Mouse (Mus musculus): ENCODE measurements at regions not wholly inside any gene's neighbourhood (a gene's known extent, or its start where the extent isn't known, plus 50 kb on each side); places are given as distances from the start of the nearest gene placed in this dataset.

DNA sequence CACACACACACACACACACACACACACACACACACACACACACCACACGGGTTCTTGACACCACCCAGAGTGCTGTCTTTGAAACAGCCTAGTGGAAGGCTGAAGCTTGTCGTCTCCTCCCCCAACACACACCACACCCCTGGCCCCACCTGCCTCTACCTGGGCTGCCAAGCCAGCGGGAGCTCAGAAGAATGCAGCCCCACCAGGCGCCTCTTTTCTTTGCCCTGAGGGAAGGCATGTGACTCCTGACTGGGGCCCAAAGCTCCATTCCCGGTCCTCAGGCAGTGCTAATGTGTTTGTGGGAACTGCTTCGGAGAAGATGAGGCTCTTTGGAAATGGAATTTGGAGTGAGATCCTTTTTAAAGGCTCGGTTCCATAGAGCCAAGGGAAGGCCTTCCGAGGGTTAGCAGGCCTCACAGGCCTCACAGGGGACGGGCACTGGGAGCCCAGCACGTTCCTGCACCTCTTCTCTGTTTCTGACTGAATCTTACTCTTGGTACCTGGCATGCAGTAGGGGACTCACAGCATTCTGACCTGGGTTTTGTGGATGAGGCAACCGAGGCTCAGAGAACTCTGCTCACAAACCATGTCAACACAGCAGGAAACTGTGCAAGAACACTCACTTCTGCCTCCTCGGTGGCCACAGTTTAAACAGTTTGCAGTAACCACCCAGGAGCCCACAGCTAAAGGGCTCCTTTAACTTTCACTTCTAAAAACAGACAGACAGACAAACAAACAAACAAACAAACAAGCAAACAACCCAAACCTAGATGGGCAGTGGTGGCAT is 106.4 kb downstream of the Cd24a start:
- DNase-seq (ENCODE audit: low spot score) = no peak
- ATAC-seq (ENCODE audit: insufficient read depth, low FRiP score, low TSS enrichment) = no peak
- Histone ChIP-seq H3K27ac (ENCODE audit: low read depth, low read length) (no peak overlapping the region), H3K4me2 (ENCODE audit: low read depth) (no peak overlapping the region), H3K36me3 (ENCODE audit: control insufficient read depth, insufficient read depth, low read length) (no peaks in the 10 kb centered on the region), H3K27me3 (ENCODE audit: control insufficient read depth, insufficient read depth, low read length) (no peaks in the 10 kb centered on the region), H3K9me3 (ENCODE audit: control insufficient read depth, low read length) (no peaks in the 10 kb centered on the region), H3K9ac (ENCODE audit: low read length) (no peak overlapping the region), H3K4me1 (ENCODE audit: control insufficient read depth, insufficient read depth, low read length) (no peaks in the 10 kb centered on the region), H3K4me3 (ENCODE audit: low read depth, low read length) (no peak overlapping the region)
- 49% methylated on average over 12 of the region's 12 CpGs for WGBS

DNA sequence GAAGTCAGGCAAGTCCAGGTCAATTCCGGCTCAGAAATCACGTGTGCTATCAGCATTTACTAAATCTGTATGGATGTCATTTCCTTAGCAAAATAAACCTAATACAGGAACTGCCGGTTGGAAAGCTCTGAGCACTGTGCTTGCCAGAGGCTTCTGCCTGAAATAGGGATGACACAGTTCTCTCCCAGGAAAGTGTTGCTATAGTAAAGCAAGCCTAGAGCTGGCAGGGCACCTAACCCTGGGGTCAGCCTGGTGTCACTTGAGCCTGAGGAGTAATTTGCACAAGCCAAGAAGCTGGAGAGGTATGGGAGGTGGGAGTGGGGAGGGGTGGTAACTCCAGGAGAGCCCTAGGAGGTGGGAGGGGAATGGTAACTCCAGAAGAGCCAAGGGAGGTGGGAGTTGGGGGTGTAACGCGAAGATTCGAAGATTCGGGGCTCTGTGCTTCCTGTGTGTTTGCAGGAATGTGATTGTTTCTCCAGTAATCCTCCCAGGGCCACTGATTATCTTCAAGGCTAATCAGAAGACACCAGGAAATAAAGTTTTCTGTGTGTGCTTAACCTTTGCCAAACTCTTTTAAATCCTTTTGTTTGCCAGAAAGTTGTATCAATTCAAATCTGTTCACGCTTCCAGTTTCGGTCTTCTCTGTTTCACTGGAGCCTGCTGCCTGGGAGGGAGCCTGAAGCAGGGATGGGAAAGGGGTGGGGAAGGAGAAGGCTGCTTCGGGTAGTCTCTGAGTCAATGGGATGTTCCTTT is 111.3 kb downstream of the Cd24a start:
- H3K27ac ChIP-seq (ENCODE audit: low read depth, low read length) = no peak overlapping the region
- H3K27me3 ChIP-seq (ENCODE audit: control insufficient read depth, insufficient read depth, low read length) = no peaks in the 10 kb centered on the region
- DNase-seq (ENCODE audit: low spot score) = no peak
- H3K9me3 ChIP-seq (ENCODE audit: control insufficient read depth, low read length) = no peaks in the 10 kb centered on the region
- H3K4me2 ChIP-seq (ENCODE audit: low read depth) = no peak overlapping the region
- no peaks in the 10 kb centered on the region for H3K36me3 ChIP-seq (ENCODE audit: control insufficient read depth, insufficient read depth, low read length)
- no peak overlapping the region for H3K9ac ChIP-seq (ENCODE audit: low read length)
- no peak overlapping the region for H3K4me3 ChIP-seq (ENCODE audit: low read depth, low read length)
- 29% methylated on average over 10 of the region's 10 CpGs for WGBS
- no peak for ATAC-seq (ENCODE audit: insufficient read depth, low FRiP score, low TSS enrichment)
- no peaks in the 10 kb centered on the region for H3K4me1 ChIP-seq (ENCODE audit: control insufficient read depth, insufficient read depth, low read length)

- DNase-seq (ENCODE audit: low spot score) (no peak), ATAC-seq (ENCODE audit: insufficient read depth, low FRiP score, low TSS enrichment) (no peak)
- no peaks in the 10 kb centered on the region for H3K9me3 ChIP-seq (ENCODE audit: control insufficient read depth, low read length)
- no peak overlapping the region for H3K27ac ChIP-seq (ENCODE audit: low read depth, low read length)
- H3K4me3 ChIP-seq (ENCODE audit: low read depth, low read length) = no peak overlapping the region
- no peaks in the 10 kb centered on the region for H3K36me3 ChIP-seq (ENCODE audit: control insufficient read depth, insufficient read depth, low read length)
- 58% methylated on average over 8 of the region's 8 CpGs for WGBS
- no peak overlapping the region for H3K9ac ChIP-seq (ENCODE audit: low read length)
- no peak overlapping the region for H3K4me2 ChIP-seq (ENCODE audit: low read depth)
- H3K27me3 ChIP-seq (ENCODE audit: control insufficient read depth, insufficient read depth, low read length) = no peaks in the 10 kb centered on the region
- no peaks in the 10 kb centered on the region for H3K4me1 ChIP-seq (ENCODE audit: control insufficient read depth, insufficient read depth, low read length)
Measured at GRCm38 (mm10) chr10:43689914-43690316, 111.8 kb downstream of the Cd24a start.

DNA sequence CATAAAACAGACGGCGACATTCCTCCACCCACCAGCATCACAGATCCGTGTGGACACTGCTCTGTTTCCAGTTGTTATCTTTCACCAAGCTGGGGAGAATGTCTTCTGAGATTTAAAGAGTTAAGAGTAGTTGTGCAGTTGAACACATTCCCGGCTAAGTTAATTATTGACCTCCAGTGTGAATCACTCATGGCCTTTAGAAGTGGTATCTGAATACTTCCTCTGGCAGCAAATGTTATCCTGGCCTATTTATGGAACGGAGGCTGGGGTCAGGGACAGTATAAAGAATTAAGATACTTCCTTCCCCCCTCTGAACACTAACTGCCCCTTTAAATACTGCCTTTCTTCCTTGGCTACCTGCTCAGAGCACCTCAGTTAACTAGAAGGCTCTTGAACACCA is 115.9 kb downstream of the Cd24a start:
- no peaks in the 10 kb centered on the region for H3K4me1 ChIP-seq (ENCODE audit: control insufficient read depth, insufficient read depth, low read length)
- H3K4me2 ChIP-seq (ENCODE audit: low read depth) = no peak overlapping the region
- H3K9ac ChIP-seq (ENCODE audit: low read length) = no peak overlapping the region
- H3K27ac ChIP-seq (ENCODE audit: low read depth, low read length) = no peak overlapping the region
- 74% methylated on average over 5 of the region's 5 CpGs for WGBS
- H3K36me3 ChIP-seq (ENCODE audit: control insufficient read depth, insufficient read depth, low read length) = no peaks in the 10 kb centered on the region
- no peak for ATAC-seq (ENCODE audit: insufficient read depth, low FRiP score, low TSS enrichment)
- DNase-seq (ENCODE audit: low spot score) = no peak
- H3K9me3 ChIP-seq (ENCODE audit: control insufficient read depth, low read length) = no peaks in the 10 kb centered on the region
- no peaks in the 10 kb centered on the region for H3K27me3 ChIP-seq (ENCODE audit: control insufficient read depth, insufficient read depth, low read length)
- no peak overlapping the region for H3K4me3 ChIP-seq (ENCODE audit: low read depth, low read length)

DNA sequence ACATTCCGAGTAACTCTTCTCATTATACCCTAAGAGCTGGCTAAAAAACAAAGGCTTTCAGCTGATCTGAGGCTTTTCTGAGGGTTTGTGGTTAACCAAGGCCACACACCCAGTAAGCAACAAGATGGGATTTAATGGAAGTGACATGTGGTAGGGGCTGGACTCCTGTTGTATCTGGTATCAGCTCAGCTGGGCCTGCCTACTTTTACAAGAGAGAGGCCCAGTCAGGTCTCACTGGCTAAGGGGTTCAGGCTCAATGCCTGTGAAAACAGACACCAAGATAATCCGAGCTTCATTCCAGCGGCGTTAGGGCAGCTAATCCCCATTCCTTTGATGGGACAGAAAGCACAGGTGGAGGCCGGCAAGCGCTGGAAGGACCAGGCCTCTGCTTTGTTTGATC is 116.4 kb downstream of the Cd24a start:
- Histone ChIP-seq H3K9ac (ENCODE audit: low read length) (no peak overlapping the region), H3K36me3 (ENCODE audit: control insufficient read depth, insufficient read depth, low read length) (no peaks in the 10 kb centered on the region), H3K27ac (ENCODE audit: low read depth, low read length) (no peak overlapping the region), H3K4me2 (ENCODE audit: low read depth) (no peak overlapping the region), H3K4me1 (ENCODE audit: control insufficient read depth, insufficient read depth, low read length) (no peaks in the 10 kb centered on the region), H3K9me3 (ENCODE audit: control insufficient read depth, low read length) (no peaks in the 10 kb centered on the region), H3K4me3 (ENCODE audit: low read depth, low read length) (no peak overlapping the region), H3K27me3 (ENCODE audit: control insufficient read depth, insufficient read depth, low read length) (no peaks in the 10 kb centered on the region)
- DNase-seq (ENCODE audit: low spot score) (no peak), ATAC-seq (ENCODE audit: insufficient read depth, low FRiP score, low TSS enrichment) (no peak)
- WGBS = 48% methylated on average over 6 of the region's 6 CpGs

DNA sequence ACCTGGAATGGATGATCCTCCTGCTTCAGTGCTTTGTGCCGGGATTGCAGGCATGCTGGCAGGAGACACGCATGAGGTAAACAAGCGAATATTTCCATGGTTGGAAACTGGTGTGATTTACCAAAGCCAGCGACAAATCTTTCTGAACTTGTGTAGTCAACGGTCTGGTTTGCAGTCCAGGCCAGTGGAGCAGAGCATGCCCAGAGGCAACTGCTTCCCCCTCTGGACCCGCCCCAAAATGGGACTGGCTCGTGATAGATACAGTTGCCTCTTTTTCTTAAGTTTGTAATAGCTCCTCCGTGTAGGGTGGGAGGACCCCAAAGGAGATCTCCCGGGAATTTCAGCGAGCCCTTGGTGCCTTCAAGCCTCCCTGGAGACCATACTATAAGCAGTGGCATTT is 117.4 kb downstream of the Cd24a start:
- Histone ChIP-seq H3K27ac (ENCODE audit: low read depth, low read length) (no peak overlapping the region), H3K9ac (ENCODE audit: low read length) (no peak overlapping the region), H3K27me3 (ENCODE audit: control insufficient read depth, insufficient read depth, low read length) (no peaks in the 10 kb centered on the region), H3K4me1 (ENCODE audit: control insufficient read depth, insufficient read depth, low read length) (no peaks in the 10 kb centered on the region), H3K4me3 (ENCODE audit: low read depth, low read length) (no peak overlapping the region), H3K9me3 (ENCODE audit: control insufficient read depth, low read length) (no peaks in the 10 kb centered on the region), H3K4me2 (ENCODE audit: low read depth) (no peak overlapping the region), H3K36me3 (ENCODE audit: control insufficient read depth, insufficient read depth, low read length) (no peaks in the 10 kb centered on the region)
- 81% methylated on average over 10 of the region's 10 CpGs for WGBS
- ATAC-seq (ENCODE audit: insufficient read depth, low FRiP score, low TSS enrichment) (no peak), DNase-seq (ENCODE audit: low spot score) (no peak)

DNA sequence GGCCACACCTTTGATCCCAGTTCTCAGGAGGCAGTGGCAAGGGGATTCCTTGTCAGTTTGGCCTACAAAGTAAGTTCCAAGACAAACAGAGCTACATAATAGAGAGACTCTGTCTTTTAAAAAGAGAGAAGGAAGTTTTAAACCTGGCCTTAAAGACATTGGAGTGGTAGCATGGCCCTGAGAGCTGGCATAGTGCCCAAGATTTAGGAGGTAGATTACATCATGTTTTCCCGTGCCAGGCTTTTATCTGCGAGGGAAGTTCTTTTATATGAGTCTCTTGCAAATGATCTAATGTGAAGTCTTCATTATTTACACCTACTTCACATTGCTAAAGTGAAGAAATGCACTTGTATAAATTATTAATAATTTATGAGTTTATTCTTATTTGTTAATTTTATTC is 119.8 kb downstream of the Cd24a start:
- Histone ChIP-seq H3K36me3 (ENCODE audit: control insufficient read depth, insufficient read depth, low read length) (no peaks in the 10 kb centered on the region), H3K9me3 (ENCODE audit: control insufficient read depth, low read length) (no peaks in the 10 kb centered on the region), H3K9ac (ENCODE audit: low read length) (no peak overlapping the region), H3K27me3 (ENCODE audit: control insufficient read depth, insufficient read depth, low read length) (no peaks in the 10 kb centered on the region), H3K4me2 (ENCODE audit: low read depth) (no peak overlapping the region), H3K4me1 (ENCODE audit: control insufficient read depth, insufficient read depth, low read length) (no peaks in the 10 kb centered on the region), H3K4me3 (ENCODE audit: low read depth, low read length) (no peak overlapping the region), H3K27ac (ENCODE audit: low read depth, low read length) (no peak overlapping the region)
- ATAC-seq (ENCODE audit: insufficient read depth, low FRiP score, low TSS enrichment) (no peak), DNase-seq (ENCODE audit: low spot score) (no peak)
- WGBS = 88% methylated on average over 2 of the region's 2 CpGs

DNA sequence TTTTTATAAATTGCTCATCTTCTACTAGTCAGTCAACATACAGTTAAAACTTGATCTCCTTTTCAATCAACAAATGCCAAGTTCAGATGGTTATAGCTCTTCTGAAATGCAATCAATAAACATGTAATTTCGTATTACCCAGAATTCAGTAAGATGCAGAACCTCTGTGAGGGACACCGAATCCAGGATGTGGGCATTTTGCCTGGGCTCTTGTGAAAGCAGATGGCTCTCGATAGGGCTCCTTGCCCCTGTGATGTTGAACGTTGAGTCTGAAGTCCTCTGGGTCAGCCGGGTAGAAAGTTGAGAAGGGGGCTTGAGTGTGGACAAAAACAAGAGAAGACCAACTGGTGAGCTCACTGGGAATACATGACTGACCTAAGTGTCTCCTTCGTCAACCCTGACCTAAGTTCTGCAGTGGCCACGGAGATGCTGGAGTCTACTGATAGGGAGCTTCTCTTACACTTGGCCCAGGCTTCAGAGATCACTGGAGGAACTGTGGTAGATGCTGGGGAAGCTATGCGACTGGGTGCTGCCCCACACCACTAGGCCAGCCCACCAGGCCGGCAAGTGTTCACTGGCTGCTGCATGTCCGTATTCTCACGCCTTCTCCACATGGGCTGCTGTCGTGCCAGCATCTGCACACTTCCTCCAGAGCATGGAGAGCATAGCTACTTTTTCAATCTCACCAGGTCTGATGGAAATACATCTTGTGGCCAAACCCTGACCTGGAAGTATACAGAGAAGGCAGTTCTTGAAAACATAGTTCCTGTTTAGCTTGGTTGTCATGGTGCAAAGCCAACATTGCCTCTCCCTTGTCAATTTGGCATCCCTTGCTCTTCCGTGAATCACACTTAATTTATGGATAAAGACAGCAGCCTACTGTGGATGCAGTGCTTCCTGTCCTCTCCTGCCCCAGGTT is 122.5 kb downstream of the Cd24a start:
- no peak overlapping the region for H3K9ac ChIP-seq (ENCODE audit: low read length)
- H3K9me3 ChIP-seq (ENCODE audit: control insufficient read depth, low read length) = no peaks in the 10 kb centered on the region
- no peaks in the 10 kb centered on the region for H3K27me3 ChIP-seq (ENCODE audit: control insufficient read depth, insufficient read depth, low read length)
- no peak overlapping the region for H3K4me3 ChIP-seq (ENCODE audit: low read depth, low read length)
- 87% methylated on average over 13 of the region's 13 CpGs for WGBS
- DNase-seq (ENCODE audit: low spot score) (no peak), ATAC-seq (ENCODE audit: insufficient read depth, low FRiP score, low TSS enrichment) (no peak)
- no peak overlapping the region for H3K4me2 ChIP-seq (ENCODE audit: low read depth)
- no peaks in the 10 kb centered on the region for H3K36me3 ChIP-seq (ENCODE audit: control insufficient read depth, insufficient read depth, low read length)
- H3K4me1 ChIP-seq (ENCODE audit: control insufficient read depth, insufficient read depth, low read length) = no peaks in the 10 kb centered on the region
- H3K27ac ChIP-seq (ENCODE audit: low read depth, low read length) = no peak overlapping the region

Data from neural tube, embryonic 11.5 days (tissue).